Mouse (Mus musculus) liver, adult 2 months (tissue): ENCODE results near the gene Ggcx. TPM values are rescaled to one million over a fixed set of nuclear protein-coding genes. Genes with fewer than 3 reads are reported as not detected.
A peak's percentile ranks its signal among the peaks of the same experiment; 100 is the strongest.

Source experiments
- DNase-seq: peaks from one replicate; pipeline ENCODE4 v3.0.0-alpha.2; 2011; ENCODE audit warnings: low read depth, low spot score; ENCODE audit errors: extremely low read depth
- H3K27ac ChIP-seq: fragments of 200-500 bp; replicated peaks from 2 replicates; pipeline ENCODE4 v1.5.1; 2012; ENCODE audit warnings: low read depth, mild to moderate bottlenecking, control low read depth, inconsistent platforms, low read length; ENCODE audit not compliant: insufficient read depth
- H3K27me3 ChIP-seq: fragments of 200-500 bp; 2 replicates; pipeline ENCODE4 v1.6.1; 2012; ENCODE audit warnings: mild to moderate bottlenecking, moderate library complexity, low read length, inconsistent platforms; ENCODE audit not compliant: control insufficient read depth, insufficient read depth
- H3K36me3 ChIP-seq: fragments of 200-500 bp; 2 replicates; pipeline ENCODE4 v1.6.1; 2012; ENCODE audit warnings: low read length, inconsistent platforms; ENCODE audit not compliant: control insufficient read depth, insufficient read depth
- H3K4me1 ChIP-seq: fragments of 200-500 bp; 2 replicates; pipeline ENCODE4 v1.6.1; 2011; ENCODE audit warnings: low read length; ENCODE audit not compliant: control insufficient read depth, insufficient read depth
- H3K4me3 ChIP-seq: fragments of 200-500 bp; 2 replicates; pipeline ENCODE4 v1.5.1; 2011; ENCODE audit warnings: low read depth, mild to moderate bottlenecking, control low read depth, low read length, moderate library complexity; ENCODE audit not compliant: insufficient read depth
- H3K79me2 ChIP-seq: fragments of 200-500 bp; 2 replicates; pipeline ENCODE4 v1.6.1; 2012; ENCODE audit warnings: inconsistent platforms, mild to moderate bottlenecking, low read length, moderate library complexity; ENCODE audit not compliant: control insufficient read depth, insufficient read depth
- H3K9ac ChIP-seq: fragments of 200-500 bp; 2 replicates; pipeline ENCODE4 v1.6.1; 2012; ENCODE audit warnings: low read depth, mild to moderate bottlenecking, control low read depth, inconsistent platforms, low read length
- CTCF ChIP-seq: fragments of 200-500 bp; IDR thresholded peaks from 2 replicates; pipeline ENCODE4 v1.5.1; 2011; ENCODE audit warnings: low read depth, low read length, control low read depth
- POLR2A ChIP-seq: fragments of 200-500 bp; IDR thresholded peaks from 2 replicates; pipeline ENCODE4 v1.6.1; 2011; ENCODE audit warnings: low read length, control low read depth; ENCODE audit not compliant: insufficient read depth; ENCODE audit errors: extremely low read depth
- WGBS: fragments of 180-500 bp; shearing (Covaris S2); methylation state at CpG from one replicate; pipeline ENCODE4 v1.1.7; 2018; 5-methylcytosine and 5-hydroxymethylcytosine counted together
- polyA plus RNA-seq: library from polyadenylated mRNA; depleted of rRNA; stranded (reverse); fragments of >200 nt; gene quantifications from 2 replicates; pipeline ENCODE4 v1.2.3, GENCODE M21; 2012
- total RNA-seq: library from RNA; depleted of rRNA; stranded (reverse); fragments of >200 nt; gene quantifications from 2 replicates; pipeline ENCODE4 v1.2.3, GENCODE M21; 2014

The Ggcx gene
- total and polyA plus RNA-seq, 2 experiments = 67.3 to 71.0 TPM

- Histone ChIP-seq H3K27me3 (no peaks in the 10 kb centered on the region), H3K9ac (no peak overlapping the region), H3K4me3 (no peak overlapping the region), H3K4me1 (peaks cover 15% of the 10 kb centered on the region), H3K36me3 (no peaks in the 10 kb centered on the region), H3K79me2 (no peaks in the 10 kb centered on the region), H3K27ac (peak overlapping the region; percentile 23; the same call in 1 of the 2 replicates)
- DNase-seq = peak; percentile 86
- 26% methylated on average over 8 of the region's 8 CpGs for WGBS
- TF ChIP-seq CTCF (no peak), POLR2A (no peak)
These were observed 51.5 kb downstream of the Ggcx start for GRCm38 (mm10) chr6:72465361-72466157.

DNA sequence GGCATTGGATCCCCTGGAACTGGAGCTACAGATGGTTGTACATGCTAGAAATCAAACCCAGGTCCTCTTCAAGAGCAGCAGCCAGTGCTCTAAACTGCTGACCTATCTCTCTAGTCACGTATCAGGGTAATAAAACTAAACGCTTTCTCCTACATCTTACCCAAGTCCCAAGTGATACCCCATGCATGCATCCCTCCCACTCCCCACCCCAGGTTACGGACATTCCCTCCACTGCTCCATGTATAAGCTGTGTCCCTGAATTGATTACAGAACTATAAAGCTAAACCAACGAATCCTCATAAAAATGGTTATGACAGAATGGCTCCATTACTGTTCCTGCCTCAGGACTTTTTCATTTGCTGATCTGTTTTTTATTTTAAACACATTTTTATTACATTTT, 52.1 kb downstream of the Ggcx start:
- Histone ChIP-seq H3K27me3 (no peaks in the 10 kb centered on the region), H3K4me1 (peaks cover 12% of the 10 kb centered on the region), H3K79me2 (no peaks in the 10 kb centered on the region), H3K4me3 (no peak overlapping the region), H3K27ac (no peak overlapping the region), H3K36me3 (no peaks in the 10 kb centered on the region), H3K9ac (no peak overlapping the region)
- TF ChIP-seq CTCF (no peak), POLR2A (no peak)
- no peak for DNase-seq
- over 99% methylated on average over 4 of the region's 4 CpGs for WGBS

DNA sequence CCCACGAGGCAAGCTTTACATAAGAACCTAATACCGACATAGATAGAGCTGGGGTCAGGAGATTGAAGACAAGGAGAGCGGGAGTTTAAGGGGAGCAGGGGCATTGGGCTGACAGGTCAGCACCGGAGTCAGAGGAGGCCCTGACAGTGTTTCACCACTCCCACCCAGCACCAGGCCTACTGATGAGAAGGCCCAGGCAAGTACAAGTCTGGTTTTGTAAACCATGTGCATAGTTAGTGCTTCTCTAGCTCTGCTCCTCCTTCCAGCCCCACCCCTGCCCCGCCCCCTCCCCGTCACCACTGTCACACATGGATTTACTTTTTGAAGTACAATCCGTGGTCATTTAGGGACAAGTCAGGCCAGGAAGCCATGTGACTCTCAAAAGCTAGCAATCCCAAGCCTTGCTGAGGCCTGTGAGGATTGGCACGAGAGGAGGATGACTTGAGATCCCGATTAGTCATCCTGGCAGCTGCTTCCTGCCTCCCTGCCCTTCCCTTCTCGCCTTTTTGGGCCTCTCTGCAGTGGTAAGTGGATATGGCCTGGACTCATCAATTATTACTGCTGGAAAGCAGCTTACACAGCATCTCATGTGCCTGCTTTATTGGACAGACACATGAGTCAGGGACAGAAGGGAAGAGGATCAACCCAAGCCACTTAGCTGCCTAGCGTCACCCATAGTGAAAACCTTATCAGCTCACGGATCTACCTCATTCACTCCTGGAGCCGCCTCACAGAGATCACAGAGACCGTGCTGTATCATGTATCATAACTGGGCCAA, 59.3 kb downstream of the Ggcx start:
- Histone ChIP-seq H3K79me2 (no peaks in the 10 kb centered on the region), H3K9ac (no peak overlapping the region), H3K36me3 (no peaks in the 10 kb centered on the region), H3K4me1 (no peaks in the 10 kb centered on the region), H3K4me3 (no peak overlapping the region), H3K27me3 (no peaks in the 10 kb centered on the region), H3K27ac (no peak overlapping the region)
- TF ChIP-seq POLR2A (no peak), CTCF (no peak)
- peak; percentile 47 for DNase-seq
- 70% methylated on average over 14 of the region's 14 CpGs for WGBS

- H3K79me2 ChIP-seq = no peaks in the 10 kb centered on the region
- TF ChIP-seq POLR2A (no peak), CTCF (no peak)
- H3K27ac ChIP-seq = no peak overlapping the region
- 92% methylated on average over 4 of the region's 4 CpGs for WGBS
- DNase-seq = no peak
- no peak overlapping the region for H3K9ac ChIP-seq
- no peaks in the 10 kb centered on the region for H3K4me1 ChIP-seq
- no peak overlapping the region for H3K4me3 ChIP-seq
- H3K27me3 ChIP-seq = no peaks in the 10 kb centered on the region
- H3K36me3 ChIP-seq = no peaks in the 10 kb centered on the region
These were observed 61.3 kb downstream of the Ggcx start for GRCm38 (mm10) chr6:72475221-72475985.

DNA sequence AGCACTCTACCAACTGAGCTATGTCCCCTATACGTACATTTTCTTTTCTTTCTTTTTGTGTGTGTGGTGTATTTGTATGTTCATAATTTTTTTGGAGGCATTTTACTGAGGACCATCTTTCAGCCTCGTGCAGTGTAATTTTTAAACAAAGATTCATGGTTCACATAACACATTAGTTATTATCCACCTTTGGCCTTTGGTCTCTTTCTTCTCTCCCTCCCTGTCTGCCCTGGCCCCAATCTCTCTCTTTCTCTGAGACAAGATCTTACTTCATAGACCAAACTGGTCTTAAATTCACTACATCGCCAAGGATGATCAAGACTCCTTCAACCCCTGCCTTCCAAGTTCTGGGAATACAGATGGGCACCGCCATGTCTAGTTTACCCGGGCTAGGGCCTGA, 62.7 kb downstream of the Ggcx start:
- H3K27me3 ChIP-seq = no peaks in the 10 kb centered on the region
- no peaks in the 10 kb centered on the region for H3K79me2 ChIP-seq
- H3K9ac ChIP-seq = no peak overlapping the region
- TF ChIP-seq POLR2A (no peak), CTCF (no peak)
- no peak overlapping the region for H3K4me3 ChIP-seq
- 96% methylated on average over 5 of the region's 5 CpGs for WGBS
- H3K36me3 ChIP-seq = no peaks in the 10 kb centered on the region
- H3K27ac ChIP-seq = no peak overlapping the region
- DNase-seq = no peak
- H3K4me1 ChIP-seq = no peaks in the 10 kb centered on the region
